Mouse (Mus musculus) neural tube, embryonic 15.5 days (tissue): ENCODE measurements around the gene Ptma. TPM values are rescaled to one million over a fixed set of nuclear protein-coding genes. Genes with fewer than 3 reads are reported as not detected.

Experiments used
- ATAC-seq: fragments of 200-750 bp; cut with Nextera tagmentation; 2 replicates; pipeline ENCODE4 v1.8.0; 2017; ENCODE audit warnings: mild to moderate bottlenecking, moderate TSS enrichment, moderate library complexity; ENCODE audit not compliant: low FRiP score
- H3K27ac ChIP-seq: fragments of 300-500 bp; sonication (generic); replicated peaks from 2 replicates; pipeline ENCODE4 v1.5.1; 2015; ENCODE audit warnings: mild to moderate bottlenecking, inconsistent platforms
- H3K27me3 ChIP-seq: fragments of 300-500 bp; sonication (generic); replicated peaks from 2 replicates; pipeline ENCODE4 v1.6.1; 2015; ENCODE audit warnings: inconsistent platforms
- H3K36me3 ChIP-seq: fragments of 300-500 bp; sonication (generic); 2 replicates; pipeline ENCODE4 v1.6.1; 2015; ENCODE audit warnings: inconsistent platforms
- H3K4me1 ChIP-seq: fragments of 300-500 bp; sonication (generic); 2 replicates; pipeline ENCODE4 v1.6.1; 2015; ENCODE audit warnings: inconsistent platforms
- H3K4me2 ChIP-seq: fragments of 300-500 bp; sonication (generic); 2 replicates; pipeline ENCODE4 v1.6.1; 2015; ENCODE audit warnings: inconsistent platforms, mild to moderate bottlenecking, moderate library complexity
- H3K4me3 ChIP-seq: fragments of 300-500 bp; sonication (generic); replicated peaks from 2 replicates; pipeline ENCODE4 v1.5.1; 2015; ENCODE audit warnings: mild to moderate bottlenecking, inconsistent platforms
- H3K9ac ChIP-seq: fragments of 300-500 bp; sonication (generic); replicated peaks from 2 replicates; pipeline ENCODE4 v1.6.1; 2015; ENCODE audit warnings: mild to moderate bottlenecking, inconsistent platforms
- H3K9me3 ChIP-seq: fragments of 300-500 bp; sonication (generic); replicated peaks from 2 replicates; pipeline ENCODE4 v1.6.1; 2016; ENCODE audit warnings: inconsistent platforms
- WGBS: fragments of 180-500 bp; shearing (Covaris S2); methylation state at CpG from one replicate; pipeline ENCODE4 v1.1.7; 2015; ENCODE audit warnings: mixed read lengths; 5-methylcytosine and 5-hydroxymethylcytosine counted together
- polyA plus RNA-seq: library from polyadenylated mRNA; unstranded; fragments of >200 nt; fragmentation: Nextera tagmentation; extraction: Ambion mirVana; gene quantifications from 2 replicates; pipeline ENCODE4 v1.2.1, GENCODE M21; 2015

Gene Ptma
- polyA plus RNA-seq, 1 experiment from 2014 or later = 1,254 TPM

DNA sequence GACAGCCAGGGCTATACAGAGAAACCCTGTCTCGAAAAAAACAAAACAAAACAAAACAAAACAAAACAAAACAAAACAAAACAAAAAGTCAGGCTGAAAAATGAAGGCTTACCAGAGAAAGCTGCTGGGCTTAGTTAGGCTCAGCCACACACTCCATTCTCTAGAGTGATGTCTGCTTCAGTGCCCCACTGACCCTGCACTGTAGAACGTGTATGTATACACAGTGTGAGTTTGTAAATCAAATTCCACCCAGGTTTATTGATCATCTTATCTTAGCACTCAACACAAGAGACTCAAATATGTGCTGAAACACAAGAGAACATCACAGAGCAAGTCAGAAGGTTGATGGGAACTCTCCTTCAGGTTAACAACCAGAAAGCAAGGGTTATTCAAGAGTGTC lies 41.9 kb downstream of the Ptma start:
- Histone ChIP-seq H3K4me1 (no peaks in the 10 kb centered on the region), H3K4me2 (no peak overlapping the region), H3K36me3 (peaks cover 11% of the 10 kb centered on the region; the same call in 1 of the 2 replicates), H3K4me3 (no peak overlapping the region), H3K27me3 (no peaks in the 10 kb centered on the region), H3K27ac (no peak overlapping the region), H3K9me3 (no peaks in the 10 kb centered on the region), H3K9ac (no peak overlapping the region)
- 88% methylated on average over 2 of the region's 2 CpGs for WGBS
- ATAC-seq = no peak

DNA sequence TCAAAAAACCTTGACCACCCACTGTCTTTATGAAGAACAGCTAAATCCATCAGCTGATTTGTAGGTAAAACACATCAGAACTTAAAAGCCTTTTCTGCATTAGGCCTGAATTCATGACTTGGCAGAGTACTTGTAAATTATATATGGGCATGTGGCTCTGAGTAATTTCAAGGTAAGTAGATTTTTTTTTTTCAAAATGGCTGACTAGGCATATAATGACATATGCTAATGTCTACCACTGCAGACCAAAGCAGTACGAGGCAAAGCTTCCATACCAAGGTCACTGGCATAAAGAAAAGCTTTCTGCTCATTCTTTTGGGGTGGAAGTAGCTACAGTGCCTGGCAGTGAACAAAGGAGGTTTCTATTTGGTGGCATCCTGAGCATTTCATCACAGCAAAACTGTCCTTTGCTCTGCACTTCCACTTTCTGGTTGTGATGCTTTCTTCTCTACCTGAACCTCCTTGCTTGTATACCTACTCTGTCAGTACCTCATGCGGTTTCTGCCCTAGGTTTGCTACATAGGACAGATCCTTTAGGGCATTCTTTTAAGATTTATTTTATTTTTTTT lies 42.9 kb downstream of the Ptma start:
- no peak overlapping the region for H3K9ac ChIP-seq
- WGBS = 88% methylated on average over 2 of the region's 2 CpGs
- no peaks in the 10 kb centered on the region for H3K4me1 ChIP-seq
- H3K9me3 ChIP-seq = no peaks in the 10 kb centered on the region
- H3K4me2 ChIP-seq = no peak overlapping the region
- H3K36me3 ChIP-seq = peaks cover 5% of the 10 kb centered on the region; the same call in 1 of the 2 replicates
- no peak overlapping the region for H3K4me3 ChIP-seq
- no peak for ATAC-seq
- no peak overlapping the region for H3K27ac ChIP-seq
- H3K27me3 ChIP-seq = no peaks in the 10 kb centered on the region

DNA sequence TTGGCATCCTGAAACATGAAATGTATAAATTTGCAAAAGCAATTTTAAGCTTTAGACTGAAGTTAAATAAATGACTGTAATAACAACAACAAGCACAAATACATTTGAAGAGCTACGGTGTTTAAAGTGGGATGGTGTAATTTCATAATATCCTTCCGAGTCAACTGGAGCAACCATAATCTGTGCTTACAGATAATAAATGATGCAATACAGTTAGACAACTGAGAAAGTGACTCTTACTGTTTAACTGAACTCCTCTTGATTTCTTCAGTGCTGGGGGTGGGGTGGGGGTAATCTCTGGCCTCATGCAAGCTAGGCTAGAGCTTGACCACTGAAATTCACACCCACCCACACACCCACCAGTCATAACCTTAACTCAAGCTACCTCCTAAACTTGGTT lies 44.9 kb downstream of the Ptma start:
- H3K4me2 ChIP-seq = no peak overlapping the region
- H3K4me1 ChIP-seq = no peaks in the 10 kb centered on the region
- no peaks in the 10 kb centered on the region for H3K27me3 ChIP-seq
- no peak for ATAC-seq
- H3K36me3 ChIP-seq = 0 out of 2 replicates have a peak, but pooled peaks cover 3% of the 10 kb centered on the region
- no peak overlapping the region for H3K27ac ChIP-seq
- no peak overlapping the region for H3K9ac ChIP-seq
- no peaks in the 10 kb centered on the region for H3K9me3 ChIP-seq
- 95% methylated on average over 2 of the region's 2 CpGs for WGBS
- no peak overlapping the region for H3K4me3 ChIP-seq

DNA sequence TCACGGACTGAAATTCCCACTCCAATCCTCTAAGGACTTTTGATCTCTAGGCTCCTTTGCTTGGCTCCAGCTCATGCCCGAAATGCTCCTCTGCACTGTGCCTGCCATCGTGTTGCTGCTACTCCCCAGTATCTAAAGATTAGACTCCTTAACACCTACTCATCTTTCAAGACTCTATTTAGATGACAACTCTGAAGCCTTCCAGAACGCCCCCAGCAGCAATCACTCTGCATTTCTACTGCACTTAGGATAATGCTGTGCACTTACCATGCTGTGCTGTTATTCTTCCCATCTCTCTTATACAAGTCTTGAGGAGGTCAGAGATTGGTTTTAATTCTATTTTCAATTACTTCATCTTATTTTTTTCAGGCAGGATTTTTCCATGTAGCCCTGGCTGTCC lies 45.4 kb downstream of the Ptma start:
- Histone ChIP-seq H3K4me2 (no peak overlapping the region), H3K4me3 (no peak overlapping the region), H3K4me1 (no peaks in the 10 kb centered on the region), H3K27me3 (no peaks in the 10 kb centered on the region), H3K27ac (no peak overlapping the region), H3K9me3 (no peaks in the 10 kb centered on the region), H3K36me3 (0 out of 2 replicates have a peak, but pooled peaks cover 3% of the 10 kb centered on the region), H3K9ac (no peak overlapping the region)
- WGBS = 89% methylated on average over 4 of the region's 4 CpGs
- ATAC-seq = no peak

Other genes with a start within 250 kb of the Ptma start
- gene B3gnt7, start 223.9 kb upstream of the Ptma start, polyA plus RNA-seq = 7.3 TPM in 2 replicates
- gene Ncl, start 167.3 kb upstream of the Ptma start, polyA plus RNA-seq = 189 and 296 TPM in 2 replicates
- gene Nmur1, start 100.5 kb upstream of the Ptma start, polyA plus RNA-seq = 0.13 TPM in 1 of 2 replicates, not detected in the other
- not detected in 2 replicates for gene Tex44, start 100.4 kb upstream of the Ptma start, polyA plus RNA-seq
- gene Pde6d, start 55.9 kb downstream of the Ptma start, polyA plus RNA-seq = 103 and 128 TPM in 2 replicates
- 53.7 and 59.4 TPM in 2 replicates for gene Cops7b, start 56.2 kb downstream of the Ptma start, polyA plus RNA-seq
- gene Nppc, start 143.8 kb downstream of the Ptma start, polyA plus RNA-seq = 15.4 and 28.0 TPM in 2 replicates
- gene Dis3l2, start 177.1 kb downstream of the Ptma start, polyA plus RNA-seq = 32.9 and 34.2 TPM in 2 replicates